Mouse (Mus musculus) hindbrain, embryonic 13.5 days (tissue): ENCODE data around the gene Mgat5. TPM values are rescaled to one million over a fixed set of nuclear protein-coding genes. Genes with fewer than 3 reads are reported as not detected.

Experiments
- ATAC-seq: fragments of 200-750 bp; cut with Nextera tagmentation; 2 replicates; pipeline ENCODE4 v1.8.0; 2017; ENCODE audit warnings: moderate TSS enrichment; ENCODE audit not compliant: low FRiP score
- H3K27ac ChIP-seq: fragments of 300-500 bp; sonication (generic); 2 replicates; pipeline ENCODE4 v1.5.1; 2015; ENCODE audit warnings: inconsistent platforms, mild to moderate bottlenecking, moderate library complexity
- H3K27me3 ChIP-seq: fragments of 300-500 bp; sonication (generic); 2 replicates; pipeline ENCODE4 v1.6.1; 2015; ENCODE audit warnings: mild to moderate bottlenecking, inconsistent platforms
- H3K36me3 ChIP-seq: fragments of 300-500 bp; sonication (generic); 2 replicates; pipeline ENCODE4 v1.6.1; 2015; ENCODE audit warnings: mild to moderate bottlenecking, inconsistent platforms
- H3K4me1 ChIP-seq: fragments of 300-500 bp; sonication (generic); replicated peaks from 2 replicates; pipeline ENCODE4 v1.6.1; 2015; ENCODE audit warnings: inconsistent platforms
- H3K4me2 ChIP-seq: fragments of 300-500 bp; sonication (generic); 2 replicates; pipeline ENCODE4 v1.6.1; 2015; ENCODE audit warnings: inconsistent platforms, mild to moderate bottlenecking, moderate library complexity
- H3K4me3 ChIP-seq: fragments of 300-500 bp; sonication (generic); 2 replicates; pipeline ENCODE4 v1.5.1; 2015; ENCODE audit warnings: mild to moderate bottlenecking, inconsistent platforms
- H3K9ac ChIP-seq: fragments of 300-500 bp; sonication (generic); 2 replicates; pipeline ENCODE4 v1.6.1; 2015; ENCODE audit warnings: mild to moderate bottlenecking, inconsistent platforms
- H3K9me3 ChIP-seq: fragments of 300-500 bp; sonication (generic); 2 replicates; pipeline ENCODE4 v1.6.1; 2016; ENCODE audit warnings: inconsistent platforms
- WGBS: fragments of 180-500 bp; shearing (Covaris S2); methylation state at CpG from one replicate; pipeline ENCODE4 v1.1.7; 2015; 5-methylcytosine and 5-hydroxymethylcytosine counted together
- polyA plus RNA-seq: library from polyadenylated mRNA; unstranded; fragments of >200 nt; fragmentation: Nextera tagmentation; extraction: Ambion mirVana; gene quantifications from 2 replicates; pipeline ENCODE4 v1.2.1, GENCODE M21; 2015

The Mgat5 gene
- polyA plus RNA-seq, 1 experiment from 2014 or later, result 14.0 TPM

DNA sequence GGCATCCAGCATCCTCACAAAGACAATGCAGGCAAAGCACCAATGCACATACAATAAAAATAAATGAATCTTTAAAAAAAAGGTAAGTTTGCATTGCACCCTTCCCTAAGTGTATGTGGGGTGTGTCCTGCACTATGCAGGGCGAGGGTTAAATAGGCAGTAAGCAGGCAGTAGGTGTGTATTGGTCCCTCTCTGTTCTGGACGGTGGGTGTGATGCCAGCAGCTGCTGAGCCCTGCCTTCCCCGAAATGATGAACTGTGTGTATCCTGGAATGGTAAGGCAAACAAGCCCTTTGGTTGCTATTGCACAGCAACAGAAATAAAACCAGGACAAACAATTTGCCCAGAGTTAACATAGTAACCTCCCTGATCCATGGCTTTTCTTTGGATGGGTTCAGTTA lies 150.2 kb downstream of the Mgat5 start:
- H3K4me3 ChIP-seq, result no peak overlapping the region
- H3K27ac ChIP-seq, result no peak overlapping the region
- H3K27me3 ChIP-seq, result no peaks in the 10 kb centered on the region
- no peaks in the 10 kb centered on the region for H3K36me3 ChIP-seq
- H3K4me1 ChIP-seq, result peaks cover 11% of the 10 kb centered on the region; the same call in 1 of the 2 replicates
- no peaks in the 10 kb centered on the region for H3K9me3 ChIP-seq
- no peak for ATAC-seq
- no peak overlapping the region for H3K9ac ChIP-seq
- WGBS, result 82% methylated on average over 3 of the region's 3 CpGs
- H3K4me2 ChIP-seq, result no peak overlapping the region

DNA sequence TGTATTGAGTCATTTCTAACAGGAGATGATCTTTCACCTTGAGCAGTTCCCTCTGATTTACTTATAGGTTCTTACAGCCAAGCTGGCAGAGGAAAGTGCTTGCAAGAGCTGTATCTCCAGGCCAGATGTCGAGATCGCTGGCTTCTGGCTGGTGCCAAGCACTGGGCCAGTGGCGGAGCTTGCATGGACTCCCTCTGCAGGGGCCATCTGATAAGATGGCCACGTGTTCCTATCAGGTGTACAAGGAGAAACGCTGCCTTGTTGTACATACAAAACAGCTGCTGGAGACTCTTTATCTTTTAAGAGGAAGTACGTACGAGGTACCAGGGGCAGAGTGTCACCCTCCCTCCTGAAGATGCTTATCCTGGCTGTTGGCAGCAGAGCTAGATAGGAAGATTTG lies 158.8 kb downstream of the Mgat5 start:
- H3K4me1 ChIP-seq, result no peaks in the 10 kb centered on the region
- H3K4me2 ChIP-seq, result no peak overlapping the region
- no peak overlapping the region for H3K27ac ChIP-seq
- 90% methylated on average over 7 of the region's 7 CpGs for WGBS
- no peaks in the 10 kb centered on the region for H3K27me3 ChIP-seq
- no peaks in the 10 kb centered on the region for H3K9me3 ChIP-seq
- H3K9ac ChIP-seq, result no peak overlapping the region
- H3K4me3 ChIP-seq, result no peak overlapping the region
- no peak for ATAC-seq
- peaks cover 36% of the 10 kb centered on the region for H3K36me3 ChIP-seq

DNA sequence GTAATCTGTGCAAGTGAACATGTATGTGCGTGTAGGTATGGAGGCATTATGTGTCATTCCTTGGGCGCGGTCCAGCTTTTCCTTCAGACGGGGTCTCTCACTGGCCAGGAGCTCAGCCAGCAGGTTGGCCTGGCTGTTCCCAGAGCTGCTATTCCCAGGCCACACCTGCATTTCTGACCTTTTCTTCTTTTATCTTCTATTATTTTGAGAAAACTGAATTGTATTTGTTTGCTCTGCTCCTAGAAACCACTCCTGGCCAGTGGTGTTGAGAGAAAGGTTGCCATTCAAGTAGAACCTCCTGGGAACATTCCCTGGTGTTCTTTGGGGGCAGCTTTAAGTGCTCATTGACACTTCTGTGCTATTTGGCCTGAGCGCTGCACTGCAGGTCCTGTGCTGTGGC lies 160.9 kb downstream of the Mgat5 start:
- 92% methylated on average over 5 of the region's 5 CpGs for WGBS
- H3K27ac ChIP-seq, result no peak overlapping the region

DNA sequence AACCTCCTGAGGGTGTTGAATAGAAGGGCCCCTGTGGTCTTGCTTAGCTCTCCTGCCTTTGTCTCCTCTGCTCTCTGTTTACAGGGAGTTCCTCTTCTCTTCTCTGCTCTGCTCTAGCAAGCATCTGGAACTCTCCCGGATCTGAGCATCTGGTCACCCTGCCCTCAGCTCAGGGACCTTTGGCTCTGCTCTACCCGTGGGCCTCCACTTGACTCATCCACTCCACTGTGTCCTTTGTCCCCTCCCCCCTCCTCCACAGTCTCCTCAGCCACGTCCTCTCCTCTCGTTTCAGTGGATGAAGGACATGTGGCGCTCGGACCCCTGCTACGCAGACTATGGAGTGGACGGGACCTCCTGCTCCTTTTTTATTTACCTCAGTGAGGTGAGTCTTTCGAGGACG lies 161.3 kb downstream of the Mgat5 start:
- H3K27ac ChIP-seq, result no peak overlapping the region
- no peak overlapping the region for H3K4me3 ChIP-seq
- H3K36me3 ChIP-seq, result peaks cover 53% of the 10 kb centered on the region
- H3K4me1 ChIP-seq, result no peaks in the 10 kb centered on the region
- WGBS, result 60% methylated on average over 10 of the region's 10 CpGs
- H3K9me3 ChIP-seq, result no peaks in the 10 kb centered on the region
- H3K27me3 ChIP-seq, result no peaks in the 10 kb centered on the region
- ATAC-seq, result no peak
- H3K4me2 ChIP-seq, result no peak overlapping the region
- H3K9ac ChIP-seq, result no peak overlapping the region

More for the DNA sequence above, 160.9 kb downstream of the Mgat5 start:
- no peaks in the 10 kb centered on the region for H3K27me3 ChIP-seq
- H3K9ac ChIP-seq, result no peak overlapping the region
- ATAC-seq, result no peak
- peaks cover 51% of the 10 kb centered on the region for H3K36me3 ChIP-seq
- H3K4me2 ChIP-seq, result no peak overlapping the region
- no peaks in the 10 kb centered on the region for H3K9me3 ChIP-seq
- no peak overlapping the region for H3K4me3 ChIP-seq
- H3K4me1 ChIP-seq, result no peaks in the 10 kb centered on the region

DNA sequence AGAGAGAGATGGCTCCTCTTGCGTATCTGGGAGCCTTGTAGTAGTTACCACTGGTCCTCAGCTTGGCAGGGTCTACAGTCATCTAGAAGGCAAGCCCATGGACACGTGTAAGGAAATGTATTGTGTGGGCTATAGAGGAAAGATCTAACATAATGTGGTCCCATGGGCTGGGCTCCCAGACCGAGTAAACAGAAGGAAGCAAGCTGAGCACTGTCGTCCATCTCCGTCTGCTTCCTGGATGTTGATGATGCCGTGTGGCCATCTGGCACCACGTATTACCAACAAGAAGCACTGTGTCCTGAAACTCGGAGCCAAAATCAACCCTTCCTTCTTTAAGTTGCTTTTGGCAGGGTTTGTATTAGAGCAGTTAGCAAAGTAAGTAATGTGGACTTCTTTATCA lies 163.7 kb downstream of the Mgat5 start:
- H3K9me3 ChIP-seq, result no peaks in the 10 kb centered on the region
- no peak overlapping the region for H3K4me3 ChIP-seq
- no peak overlapping the region for H3K4me2 ChIP-seq
- no peak overlapping the region for H3K27ac ChIP-seq
- peaks cover 58% of the 10 kb centered on the region for H3K36me3 ChIP-seq
- H3K9ac ChIP-seq, result no peak overlapping the region
- no peaks in the 10 kb centered on the region for H3K27me3 ChIP-seq
- peaks cover 10% of the 10 kb centered on the region for H3K4me1 ChIP-seq
- no peak for ATAC-seq
- 66% methylated on average over 8 of the region's 8 CpGs for WGBS

DNA sequence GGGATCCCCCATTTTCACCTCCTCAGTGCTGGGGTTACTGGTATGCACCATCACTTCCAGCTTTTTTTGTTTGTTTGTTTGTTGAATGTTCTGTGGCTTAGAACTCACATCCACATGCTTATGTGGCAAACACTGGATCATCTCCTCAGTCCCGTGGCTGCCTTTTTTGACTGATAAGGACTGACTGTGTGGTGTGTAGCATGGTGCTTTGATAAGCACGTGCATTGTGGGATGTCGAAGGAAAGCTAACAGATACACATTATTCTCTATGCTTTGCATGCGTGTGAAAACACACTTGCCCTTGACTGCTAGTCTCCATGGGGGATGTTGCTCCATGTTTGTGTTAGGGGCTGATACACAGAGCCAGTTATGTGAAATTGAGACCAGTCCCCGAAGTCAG lies 164.7 kb downstream of the Mgat5 start:
- no peaks in the 10 kb centered on the region for H3K9me3 ChIP-seq
- H3K4me2 ChIP-seq, result no peak overlapping the region
- ATAC-seq, result no peak
- H3K27ac ChIP-seq, result no peak overlapping the region
- no peak overlapping the region for H3K4me3 ChIP-seq
- WGBS, result 95% methylated on average over 5 of the region's 5 CpGs
- peaks cover 21% of the 10 kb centered on the region for H3K4me1 ChIP-seq
- H3K36me3 ChIP-seq, result peaks cover 55% of the 10 kb centered on the region
- no peak overlapping the region for H3K9ac ChIP-seq
- no peaks in the 10 kb centered on the region for H3K27me3 ChIP-seq

DNA sequence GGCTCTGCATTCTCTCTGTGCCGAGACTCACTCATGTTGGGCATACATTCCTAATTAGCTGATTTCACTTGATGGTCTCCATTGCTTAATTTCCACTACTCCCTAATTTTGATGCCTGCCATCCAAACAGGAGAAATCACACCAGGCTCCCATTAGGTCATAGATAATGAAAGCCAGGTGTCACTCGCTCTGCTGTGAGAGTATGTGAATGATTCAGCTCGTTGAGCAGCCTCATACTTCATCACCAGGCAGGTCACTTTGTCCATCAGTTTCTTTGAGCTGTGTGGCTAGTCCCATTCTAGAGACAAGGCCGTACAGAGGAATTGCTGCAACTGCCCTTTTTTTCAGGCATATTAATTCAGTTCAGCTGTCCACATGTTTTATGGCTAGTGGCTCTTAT lies 167.3 kb downstream of the Mgat5 start:
- ATAC-seq, result no peak
- WGBS, result 70% methylated on average over 4 of the region's 4 CpGs
- Histone ChIP-seq H3K4me1 (peaks cover 22% of the 10 kb centered on the region), H3K4me2 (no peak overlapping the region), H3K27ac (no peak overlapping the region), H3K9ac (no peak overlapping the region), H3K36me3 (peaks cover 36% of the 10 kb centered on the region), H3K27me3 (no peaks in the 10 kb centered on the region), H3K4me3 (no peak overlapping the region), H3K9me3 (no peaks in the 10 kb centered on the region)

DNA sequence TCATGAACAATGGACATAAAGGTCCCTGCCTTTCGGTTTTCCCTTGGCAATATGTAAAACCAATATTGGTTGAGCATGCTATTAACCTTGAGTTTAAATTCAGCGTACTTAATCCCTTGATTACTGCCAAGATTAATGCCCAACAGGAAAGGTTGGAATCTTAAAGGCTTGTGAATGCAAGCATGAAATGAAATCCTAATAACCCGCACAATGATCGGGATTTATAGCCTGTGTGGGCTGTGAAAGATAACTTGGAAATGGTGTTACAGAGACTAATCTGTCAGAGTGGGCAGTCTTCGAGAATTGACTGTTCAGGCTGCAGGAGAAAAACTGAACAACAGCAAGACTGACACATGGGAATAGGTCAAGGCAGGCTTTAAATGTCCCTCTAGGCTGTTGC lies 168.7 kb downstream of the Mgat5 start:
- H3K36me3 ChIP-seq, result peaks cover 26% of the 10 kb centered on the region
- ATAC-seq, result 0 out of 2 replicates have a peak, but pooled peaks have one; percentile 17
- H3K9me3 ChIP-seq, result no peaks in the 10 kb centered on the region

DNA sequence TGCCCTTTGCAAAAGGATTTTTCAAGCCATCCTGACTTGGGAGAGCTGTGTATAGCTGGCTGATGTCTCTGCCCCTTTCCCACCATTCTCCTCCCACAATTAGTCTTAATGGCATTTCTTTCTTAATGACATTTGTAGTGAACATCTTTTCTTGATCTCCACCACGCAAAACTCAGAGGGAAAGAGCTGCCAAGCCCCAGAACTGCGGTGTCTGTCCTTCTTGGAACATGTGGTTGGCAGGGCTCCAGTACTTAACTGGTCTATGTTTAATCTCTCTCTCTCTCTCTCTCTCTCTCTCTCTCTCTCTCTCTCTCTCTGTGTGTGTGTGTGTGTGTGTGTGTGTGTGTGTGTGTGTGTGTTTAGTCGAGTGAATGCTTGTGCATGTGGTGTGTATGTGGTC lies 169.3 kb downstream of the Mgat5 start:
- peaks cover 21% of the 10 kb centered on the region for H3K36me3 ChIP-seq
- H3K9me3 ChIP-seq, result no peaks in the 10 kb centered on the region
- H3K4me1 ChIP-seq, result peaks cover 27% of the 10 kb centered on the region
- no peaks in the 10 kb centered on the region for H3K27me3 ChIP-seq
- no peak for ATAC-seq
- no peak overlapping the region for H3K4me2 ChIP-seq
- no peak overlapping the region for H3K4me3 ChIP-seq
- H3K9ac ChIP-seq, result no peak overlapping the region
- 69% methylated on average over 3 of the region's 3 CpGs for WGBS
- H3K27ac ChIP-seq, result peak overlapping the region; percentile 74

More for the DNA sequence above, 168.7 kb downstream of the Mgat5 start:
- Histone ChIP-seq H3K4me2 (no peak overlapping the region), H3K4me3 (no peak overlapping the region), H3K4me1 (peaks cover 22% of the 10 kb centered on the region), H3K9ac (no peak overlapping the region), H3K27ac (peak overlapping the region; percentile 74), H3K27me3 (no peaks in the 10 kb centered on the region)
- WGBS, result 54% methylated on average over 5 of the region's 5 CpGs

DNA sequence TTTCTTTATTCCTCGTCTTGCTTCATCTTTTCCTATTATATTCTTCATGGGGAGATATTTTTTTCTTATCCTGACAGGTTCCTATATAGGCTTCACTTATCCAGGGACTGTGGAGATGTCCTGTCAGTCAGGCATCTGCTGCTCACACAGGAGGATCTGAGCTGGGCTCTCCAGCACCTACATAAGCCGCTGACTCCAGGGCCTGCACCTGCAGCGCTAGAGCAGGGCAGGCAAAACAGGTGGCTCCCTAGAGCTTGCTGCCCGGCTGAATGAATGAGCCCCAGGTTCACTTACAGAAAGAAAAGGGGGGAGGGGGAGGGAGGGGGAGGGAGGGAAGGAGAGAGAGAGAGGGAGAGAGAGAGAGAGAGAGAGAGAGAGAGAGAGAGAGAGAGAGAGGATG lies 175.3 kb downstream of the Mgat5 start:
- Histone ChIP-seq H3K27me3 (no peaks in the 10 kb centered on the region), H3K4me3 (no peak overlapping the region), H3K27ac (peak overlapping the region; percentile 14; the same call in 1 of the 2 replicates), H3K4me1 (peaks cover 32% of the 10 kb centered on the region), H3K9ac (no peak overlapping the region), H3K36me3 (peaks cover 20% of the 10 kb centered on the region), H3K4me2 (no peak overlapping the region), H3K9me3 (no peaks in the 10 kb centered on the region)
- WGBS, result 23% methylated on average over 4 of the region's 4 CpGs
- ATAC-seq, result no peak

DNA sequence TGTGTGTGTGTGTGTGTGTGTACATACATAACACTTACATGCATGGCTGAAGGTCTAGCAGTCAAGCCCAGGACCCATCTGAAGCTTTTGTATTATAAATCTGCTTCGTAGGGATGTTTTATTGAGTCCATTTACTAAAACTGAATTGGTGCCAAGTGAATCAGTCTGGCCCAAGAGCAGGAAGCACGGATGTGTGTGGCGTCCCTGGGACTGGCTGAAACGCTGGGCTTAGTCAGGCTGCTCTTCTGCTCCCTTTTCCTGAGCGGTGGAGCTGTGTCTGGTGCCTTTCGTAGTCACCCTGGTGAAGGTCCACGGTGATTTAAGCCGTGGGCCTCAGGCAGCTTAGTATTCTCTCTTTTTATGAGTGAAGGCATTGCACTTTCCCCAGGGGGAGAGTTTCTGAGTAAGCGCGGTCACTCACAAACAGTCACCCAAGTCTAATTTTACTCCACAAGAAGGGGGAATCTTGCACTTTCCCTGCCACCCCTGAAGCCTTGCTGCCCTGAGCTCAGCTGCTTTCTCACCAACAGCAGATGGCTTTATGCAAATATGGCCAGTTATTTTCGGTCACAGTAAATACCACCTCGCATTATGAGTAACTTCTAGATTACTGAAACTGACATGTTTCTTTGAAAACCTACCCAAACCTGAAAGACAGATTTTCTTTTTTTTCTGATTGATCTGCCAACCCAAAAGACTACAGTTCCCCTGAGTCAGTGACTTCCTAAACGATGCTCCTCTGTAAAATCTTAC lies 176.1 kb downstream of the Mgat5 start:
- no peak for ATAC-seq
- Histone ChIP-seq H3K27ac (peak overlapping the region; percentile 78), H3K9ac (peak overlapping the region; percentile 46; the same call in 1 of the 2 replicates), H3K4me2 (no peak overlapping the region), H3K27me3 (no peaks in the 10 kb centered on the region), H3K9me3 (no peaks in the 10 kb centered on the region), H3K4me3 (no peak overlapping the region), H3K36me3 (peaks cover 19% of the 10 kb centered on the region), H3K4me1 (peaks cover 32% of the 10 kb centered on the region)
- 48% methylated on average over 13 of the region's 13 CpGs for WGBS

DNA sequence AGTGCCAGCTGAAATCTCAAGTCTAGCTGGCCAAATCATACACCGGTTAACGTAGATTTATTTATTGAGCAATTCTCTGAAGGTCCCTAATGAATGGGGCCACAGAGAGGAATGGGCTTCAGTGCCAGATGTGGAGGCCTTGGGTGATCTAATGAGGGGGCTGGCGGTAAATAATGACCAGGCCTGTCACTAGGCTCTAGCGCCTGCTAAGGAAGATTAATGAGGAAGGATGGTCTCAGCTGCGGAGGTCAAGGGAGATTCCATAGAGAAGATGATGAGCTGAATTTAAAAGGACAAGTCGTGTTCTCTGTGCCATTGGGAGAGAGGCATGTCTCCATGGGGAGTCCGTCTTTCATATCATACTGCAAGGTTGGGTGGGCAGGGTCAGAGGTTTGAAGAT lies 178.3 kb downstream of the Mgat5 start:
- no peak overlapping the region for H3K4me2 ChIP-seq
- 47% methylated on average over 7 of the region's 7 CpGs for WGBS

DNA sequence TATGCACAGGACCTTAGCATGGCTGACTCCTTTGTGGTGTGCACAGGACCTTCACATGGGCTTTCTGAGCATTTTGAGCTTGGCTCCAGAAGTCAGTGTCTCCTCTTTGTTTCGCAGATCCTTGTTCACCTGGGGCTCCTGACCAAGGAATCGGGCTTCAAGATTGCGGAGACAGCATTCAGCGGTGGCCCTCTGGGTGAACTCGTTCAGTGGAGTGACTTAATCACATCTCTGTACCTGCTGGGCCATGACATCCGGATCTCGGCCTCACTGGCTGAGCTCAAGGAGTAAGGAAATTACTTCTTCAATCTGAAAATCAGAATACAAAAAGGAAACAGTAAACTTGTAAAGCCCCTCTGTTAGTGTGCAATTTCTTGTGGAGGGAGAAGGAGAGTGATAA lies 182.4 kb downstream of the Mgat5 start:
- no peak overlapping the region for H3K9ac ChIP-seq
- 68% methylated on average over 7 of the region's 7 CpGs for WGBS
- 0 out of 2 replicates have a peak, but pooled peaks cover 5% of the 10 kb centered on the region for H3K9me3 ChIP-seq
- peaks cover 7% of the 10 kb centered on the region for H3K4me1 ChIP-seq
- H3K4me2 ChIP-seq, result no peak overlapping the region
- no peak overlapping the region for H3K4me3 ChIP-seq
- no peak for ATAC-seq
- peaks cover 65% of the 10 kb centered on the region for H3K36me3 ChIP-seq
- H3K27me3 ChIP-seq, result no peaks in the 10 kb centered on the region
- H3K27ac ChIP-seq, result no peak overlapping the region

More for the DNA sequence above, 178.3 kb downstream of the Mgat5 start:
- Histone ChIP-seq H3K9ac (no peak overlapping the region), H3K36me3 (peaks cover 35% of the 10 kb centered on the region), H3K27me3 (no peaks in the 10 kb centered on the region), H3K4me3 (no peak overlapping the region), H3K4me1 (peaks cover 32% of the 10 kb centered on the region), H3K9me3 (no peaks in the 10 kb centered on the region), H3K27ac (no peak overlapping the region)
- ATAC-seq, result no peak
